Mouse (Mus musculus): Measurements from ENCODE around the gene Igflr1.

- no peak for TF ChIP-seq POLR2A (IDR thresholded peaks at IDR 0.05; ENCODE audit: insufficient read depth, low read depth, low read length)
- no peak for TF ChIP-seq CTCF (IDR thresholded peaks at IDR 0.05; ENCODE audit: insufficient read depth, low read depth, low read length)
These were observed 39.2 kb downstream of the Igflr1 start for GRCm38 (mm10) chr7:30604424-30604823.
